ENCODE assay signal across 17 mouse cellular contexts in the genomic region with DNA sequence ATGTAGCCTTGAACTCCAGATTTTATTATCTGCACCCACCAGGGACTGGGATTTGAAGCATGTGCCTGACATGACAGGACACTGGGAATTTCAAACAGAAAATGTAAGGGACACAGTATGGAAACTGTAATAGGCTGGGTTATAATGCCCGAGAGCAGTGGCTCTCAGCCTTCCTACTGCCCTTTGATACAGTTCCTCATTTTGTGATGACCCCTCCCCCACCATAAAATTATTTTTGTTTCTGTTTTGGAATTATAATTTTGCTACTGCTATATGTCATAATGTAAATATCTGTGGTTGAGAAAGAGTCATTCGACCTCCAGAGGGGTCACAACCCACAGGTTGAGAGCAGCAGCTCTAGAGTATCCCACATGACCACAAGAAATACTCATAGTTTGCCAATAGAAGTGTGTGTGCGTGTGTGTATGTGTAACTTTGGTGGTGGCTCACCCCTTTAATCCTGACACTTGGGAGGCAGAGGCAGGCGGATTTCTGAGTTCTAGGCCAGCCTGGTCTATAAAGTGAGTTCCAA. TPM values are rescaled to one million over a fixed set of nuclear protein-coding genes. Genes with fewer than 3 reads are reported as not detected.
DNase-seq lines count a peak whose midpoint lies in the region; ATAC-seq and TF ChIP-seq lines count a peak whose summit lies in the region.
"Had no signal": no experiment of that assay in that cellular context is flagged by ENCODE, and none has a peak within 500 bp of the region (broad histone marks: within the 10 kb centered on the region; RNA-seq: fewer than 3 reads in every experiment).

No protein-coding gene starts in this region.

- H3K27me3 ChIP-seq in liver, postnatal 0 days (ENCODE audit: insufficient read depth, low read length), result no peaks in the 10 kb centered on the region
- H3K27me3 ChIP-seq: hindbrain, embryonic 12.5 days; midbrain, embryonic 12.5 days had no signal

- H3K4me3 ChIP-seq in layer of hippocampus, adult 2 months, result no peak overlapping the region
- no peak overlapping the region for H3K4me3 ChIP-seq in liver, postnatal 0 days (ENCODE audit: low read depth, low read length)
- H3K4me3 ChIP-seq in left cerebral cortex, adult 2 months, result no peak overlapping the region
- H3K4me3 ChIP-seq: hindbrain, embryonic 12.5 days; midbrain, embryonic 12.5 days had no signal

- no peak for TF ChIP-seq CTCF in layer of hippocampus, adult 2 months (conservative IDR thresholded peaks at IDR 0.05)
- TF ChIP-seq CTCF in liver, postnatal 0 days (IDR thresholded peaks at IDR 0.05; ENCODE audit: low read depth), result no peak
- no peak for TF ChIP-seq CTCF in left cerebral cortex, adult 2 months (IDR thresholded peaks at IDR 0.05)

- DNase-seq in layer of hippocampus, adult 2 months (ENCODE audit: low spot score in 2 of 2), result no peak
- no peak for DNase-seq in layer of hippocampus, postnatal 10 days (ENCODE audit: low spot score in 2 of 2)
- DNase-seq in liver, postnatal 0 days, result no peak
- DNase-seq in adrenal gland, postnatal 14 days, result no peak
- DNase-seq in adipocyte (ENCODE audit: low spot score), result no peak
- no peak for DNase-seq in left cerebral cortex, adult 2 months (ENCODE audit: extremely low spot score in 1 of 2, low spot score in 2 of 2)
- DNase-seq: adrenal gland, postnatal 10 days; cerebellum, postnatal 10 days; kidney, adult 9 months; lung, postnatal 14 days; right cerebral cortex, postnatal 14 days; thymus, postnatal 36 days had no signal

- H3K9me3 ChIP-seq in liver, postnatal 0 days (ENCODE audit: low read length), result no peaks in the 10 kb centered on the region
- H3K9me3 ChIP-seq: hindbrain, embryonic 12.5 days; midbrain, embryonic 12.5 days had no signal

- no peak overlapping the region for H3K4me2 ChIP-seq in liver, postnatal 0 days (ENCODE audit: low read depth, low read length)
- H3K4me2 ChIP-seq: hindbrain, embryonic 12.5 days; midbrain, embryonic 12.5 days had no signal

- peaks cover 60% of the 10 kb centered on the region for H3K4me1 ChIP-seq in liver, postnatal 0 days (ENCODE audit: insufficient read depth)

- intact Hi-C loops in left cerebral cortex, adult 2 months (cut with DNase I), result no loop called here

- peak; percentile 23 to 25; a peak in 2 of 4 replicates for ATAC-seq in hematopoietic stem cell, adult 5-6 weeks (replicated peaks in 1 of 2; ENCODE audit: insufficient read depth in 1 of 2, low FRiP score in 2 of 2, low TSS enrichment in 1 of 2, low read depth in 1 of 2, poor library complexity in 2 of 2, severe bottlenecking in 2 of 2)
- ATAC-seq in liver, postnatal 0 days, result no peak

- TF ChIP-seq EP300 in liver, postnatal 0 days (IDR thresholded peaks at IDR 0.05; ENCODE audit: low read depth), result no peak

- H3K36me3 ChIP-seq in liver, postnatal 0 days (replicated peaks; ENCODE audit: insufficient read depth, low read length), result no peaks in the 10 kb centered on the region; the same call in 1 of the 2 replicates
- H3K36me3 ChIP-seq: hindbrain, embryonic 12.5 days; midbrain, embryonic 12.5 days had no signal

- WGBS in liver, postnatal 0 days (ENCODE audit: insufficient replicate concordance), result 64% methylated on average over 4 of the region's 4 CpGs

- peak overlapping the region; percentile 2; the same call in 1 of the 2 replicates for H3K27ac ChIP-seq in layer of hippocampus, adult 2 months
- H3K27ac ChIP-seq in liver, postnatal 0 days (ENCODE audit: low read depth), result peak overlapping the region; percentile 82
- no peak overlapping the region for H3K27ac ChIP-seq in left cerebral cortex, adult 2 months
- H3K27ac ChIP-seq: hindbrain, embryonic 12.5 days; midbrain, embryonic 12.5 days had no signal

- H3K9ac ChIP-seq in liver, postnatal 0 days (replicated peaks), result no peak overlapping the region
- H3K9ac ChIP-seq: hindbrain, embryonic 12.5 days; midbrain, embryonic 12.5 days had no signal

RNA-seq across cellular contexts. Expression of a gene that starts 57.6 kb away (rescaled TPM):
- 10 to 100 TPM; 39.7 to 40.1 TPM for total RNA-seq in layer of hippocampus, adult 2 months (2021)
- total RNA-seq in layer of hippocampus, postnatal 10 days (2021), result 10 to 100 TPM; 43.2 to 45.3 TPM
- total RNA-seq in hematopoietic stem cell, adult 5-6 weeks (2017), result 0.06 TPM in 1 of 2 replicates, not detected in the other
- polyA plus RNA-seq in liver, postnatal 0 days (2015; fragmentation: Nextera tagmentation; extraction: Ambion mirVana), result not detected in 2 replicates
- total RNA-seq in adrenal gland, postnatal 14 days (2021), result 0.33 and 1.4 TPM in 2 replicates
- 10 to 100 TPM; 44.4 to 49.0 TPM for total RNA-seq in left cerebral cortex, adult 2 months (2021)
- total RNA-seq: gastrocnemius, postnatal 4 days had no signal
- polyA plus RNA-seq: CD4-positive, CD25-positive, alpha-beta regulatory T cell, adult 4 months had no signal

Comparison
In these comparisons a context has a peak if more than half of its experiments do, and no peak if none do; other contexts are left out.
1. RNA of a gene that starts 57.6 kb away (total RNA-seq): 44.4 to 49.0 TPM in left cerebral cortex, adult 2 months, 43.2 to 45.3 TPM in layer of hippocampus, postnatal 10 days and 39.7 to 40.1 TPM in layer of hippocampus, adult 2 months; 0.33 to 1.4 TPM in adrenal gland, postnatal 14 days and 0.06 TPM in hematopoietic stem cell, adult 5-6 weeks; every median in the first group is over 10 times any median in the second.